In genomic region chr8:72131901-72132300, GRCm38 (mm10) we compare ENCODE assay signal across 14 mouse cellular contexts. TPM values are rescaled to one million over a fixed set of nuclear protein-coding genes. Genes with fewer than 3 reads are reported as not detected.
A peak's percentile ranks its signal among the peaks of the same experiment; 100 is the strongest.
DNase-seq lines count a peak whose midpoint lies in the region; TF ChIP-seq lines count a peak whose summit lies in the region.
"Had no signal": no experiment of that assay in that cellular context is flagged by ENCODE, and none has a peak within 500 bp of the region (broad histone marks: within the 10 kb centered on the region; RNA-seq: fewer than 3 reads in every experiment).

No protein-coding gene starts in this region.

- no peak overlapping the region for H3K4me3 ChIP-seq in kidney, adult 2 months (ENCODE audit: insufficient read depth, low read depth, low read length)
- H3K4me3 ChIP-seq: erythroblast, embryonic 14.5 days; neural tube, embryonic 12.5 days had no signal

- H3K36me3 ChIP-seq in kidney, adult 2 months (ENCODE audit: control insufficient read depth, insufficient read depth, low read length): no peaks in the 10 kb centered on the region
- H3K36me3 ChIP-seq: neural tube, embryonic 12.5 days had no signal

- DNase-seq in kidney, adult 2 months: no peak
- no peak for DNase-seq in kidney, postnatal 10 days
- DNase-seq in thymus, postnatal 0 days (ENCODE audit: low spot score): peak; percentile 33
- DNase-seq in thymus, postnatal 10 days (ENCODE audit: low spot score in 2 of 2): no peak
- peak; percentile 72 for DNase-seq in induced T-regulatory cell, adult 2 months (ENCODE audit: low read depth)
- no peak for DNase-seq in MN1 (ENCODE audit: low spot score)
- no peak for DNase-seq in left cerebral cortex, adult 11 months (ENCODE audit: low spot score)
- no peak for DNase-seq in cerebellum, postnatal 25 days
- DNase-seq: cerebellum, adult 18-20 months; left cerebral cortex, postnatal 4 days; right cerebral cortex, postnatal 14 days had no signal

- no peak for TF ChIP-seq POLR2A in kidney, adult 2 months (IDR thresholded peaks at IDR 0.05; ENCODE audit: low read depth, low read length)

- H3K27me3 ChIP-seq in kidney, adult 2 months (replicated peaks; ENCODE audit: control insufficient read depth, insufficient read depth, low read length): no peaks in the 10 kb centered on the region
- H3K27me3 ChIP-seq: neural tube, embryonic 12.5 days had no signal

- 84% methylated on average over 2 of the region's 2 CpGs for WGBS in kidney, adult 2 months

- 0 out of 2 replicates have a peak overlapping the region, but pooled peaks have one; percentile 14 for H3K27ac ChIP-seq in kidney, adult 2 months (ENCODE audit: insufficient read depth, low read depth, low read length)
- H3K27ac ChIP-seq: neural tube, embryonic 12.5 days had no signal

- H3K4me1 ChIP-seq in kidney, adult 2 months (ENCODE audit: control insufficient read depth, insufficient read depth, low read length): no peaks in the 10 kb centered on the region; the same call in 1 of the 2 replicates

- TF ChIP-seq CTCF in kidney, adult 2 months (conservative IDR thresholded peaks at IDR 0.05; ENCODE audit: insufficient read depth, insufficient read length, low read depth, low read length): no peak

RNA-seq across cellular contexts. Expression of gene Tpm4, which starts 2.9 kb away (rescaled TPM):
- 43.9 and 55.7 TPM in 2 replicates for polyA plus RNA-seq in kidney, adult 2 months (2012; rRNA removed)
- polyA plus RNA-seq in thymus, postnatal 0 days (2015; fragmentation: Nextera tagmentation; extraction: Ambion mirVana): 164 and 172 TPM in 2 replicates

RNA-seq across cellular contexts. Expression of gene Olfr374, which starts 25.1 kb away (rescaled TPM):
- not detected in 2 replicates for polyA plus RNA-seq in kidney, adult 2 months (2012; rRNA removed)
- not detected in 2 replicates for polyA plus RNA-seq in thymus, postnatal 0 days (2015; fragmentation: Nextera tagmentation; extraction: Ambion mirVana)
- polyA plus RNA-seq: erythroblast, embryonic 14.5 days; large intestine, adult 2 months; neural tube, embryonic 12.5 days had no signal

RNA-seq across cellular contexts. Expression of gene Rab8a, which starts 29.1 kb away (rescaled TPM):
- 112 and 148 TPM in 2 replicates for polyA plus RNA-seq in kidney, adult 2 months (2012; rRNA removed)
- 140 and 151 TPM in 2 replicates for polyA plus RNA-seq in thymus, postnatal 0 days (2015; fragmentation: Nextera tagmentation; extraction: Ambion mirVana)

RNA-seq across cellular contexts. Expression of gene Olfr373, which starts 48.9 kb away (rescaled TPM):
- polyA plus RNA-seq in kidney, adult 2 months (2012; rRNA removed): not detected in 2 replicates
- polyA plus RNA-seq in thymus, postnatal 0 days (2015; fragmentation: Nextera tagmentation; extraction: Ambion mirVana): 0.04 and 0.05 TPM in 2 replicates
- polyA plus RNA-seq: erythroblast, embryonic 14.5 days; large intestine, adult 2 months; neural tube, embryonic 12.5 days had no signal

RNA-seq across cellular contexts. Expression of gene Hsh2d, which starts 57.5 kb away (rescaled TPM):
- 0.14 and 1.9 TPM in 2 replicates for polyA plus RNA-seq in kidney, adult 2 months (2012; rRNA removed)
- 4.9 and 5.6 TPM in 2 replicates for polyA plus RNA-seq in thymus, postnatal 0 days (2015; fragmentation: Nextera tagmentation; extraction: Ambion mirVana)
- polyA plus RNA-seq: neural tube, embryonic 12.5 days had no signal

Comparison
In these comparisons a context has a peak if more than half of its experiments do, and no peak if none do; other contexts are left out.
1. DNase-seq: peak in thymus, postnatal 0 days (single experiment) and induced T-regulatory cell, adult 2 months (single experiment); none in kidney, adult 2 months (single experiment), kidney, postnatal 10 days (single experiment), thymus, postnatal 10 days (0 of 2), MN1 (single experiment), left cerebral cortex, adult 11 months (single experiment) and cerebellum, postnatal 25 days (0 of 2).